Mouse (Mus musculus): ENCODE data around the gene Banp. TPM values are rescaled to one million over a fixed set of nuclear protein-coding genes. Genes with fewer than 3 reads are reported as not detected.
A peak's percentile ranks its signal among the peaks of the same experiment; 100 is the strongest.

Banp gene
- polyA plus RNA-seq, 1 experiment from 2014 or later: 25.3 TPM

DNA sequence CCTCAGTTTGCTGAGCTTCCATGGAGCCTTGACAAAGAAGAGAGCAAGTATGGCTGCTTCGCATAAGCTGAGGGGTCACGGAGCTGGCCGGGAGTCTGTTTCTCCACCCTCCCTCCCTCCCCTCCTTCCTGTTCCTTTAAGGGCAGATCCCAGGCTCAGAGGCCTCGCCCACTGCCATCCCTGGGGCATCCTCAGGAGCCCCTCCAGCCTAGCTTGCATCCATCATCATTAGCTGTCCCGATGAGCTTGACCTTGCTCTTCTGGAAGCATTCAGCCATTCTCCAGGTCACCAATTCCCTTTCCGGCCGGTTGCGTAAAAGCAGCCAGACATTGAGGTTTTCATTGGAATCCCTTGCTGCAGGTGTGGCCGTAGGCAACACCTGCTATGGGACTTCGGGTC is 105.8 kb downstream of the Banp start:
- Histone ChIP-seq H3K4me2 (no peak overlapping the region), H3K4me1 (replicated peaks) (peaks cover 24% of the 10 kb centered on the region), H3K9me3 (replicated peaks) (no peaks in the 10 kb centered on the region), H3K4me3 (no peak overlapping the region), H3K27me3 (peaks cover 8% of the 10 kb centered on the region), H3K36me3 (no peaks in the 10 kb centered on the region), H3K27ac (no peak overlapping the region), H3K9ac (no peak overlapping the region)
- ATAC-seq (replicated peaks; ENCODE audit: insufficient number of reproducible peaks, insufficient read depth, low FRiP score, low read depth): no peak
- WGBS: 64% methylated on average over 10 of the region's 10 CpGs

DNA sequence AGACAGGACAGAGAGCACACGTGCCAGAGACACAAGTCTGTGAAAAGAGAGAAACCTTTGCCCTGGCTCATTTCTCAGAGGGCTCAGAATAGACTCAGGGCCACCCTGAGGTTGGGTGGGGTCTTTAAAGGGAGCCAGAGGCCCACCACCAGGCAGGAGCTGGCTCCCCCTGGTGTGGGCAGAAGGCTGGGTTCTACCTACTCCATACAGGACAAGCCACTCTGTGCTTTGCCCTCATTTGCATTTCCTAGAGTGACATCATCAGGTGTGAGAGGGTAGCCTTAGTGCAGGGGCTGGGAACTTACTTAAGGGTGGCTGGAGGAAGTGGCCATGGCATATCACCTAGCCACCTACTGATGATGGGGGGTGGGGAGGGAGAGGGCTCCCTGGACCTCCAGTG is 106.6 kb downstream of the Banp start:
- WGBS: 32% methylated on average over 1 of the region's 1 CpGs
- Histone ChIP-seq H3K4me2 (no peak overlapping the region), H3K36me3 (no peaks in the 10 kb centered on the region), H3K9ac (no peak overlapping the region), H3K4me3 (no peak overlapping the region), H3K9me3 (replicated peaks) (no peaks in the 10 kb centered on the region), H3K27me3 (peaks cover 8% of the 10 kb centered on the region), H3K27ac (no peak overlapping the region), H3K4me1 (replicated peaks) (peaks cover 24% of the 10 kb centered on the region)
- no peak for ATAC-seq (replicated peaks; ENCODE audit: insufficient number of reproducible peaks, insufficient read depth, low FRiP score, low read depth)

DNA sequence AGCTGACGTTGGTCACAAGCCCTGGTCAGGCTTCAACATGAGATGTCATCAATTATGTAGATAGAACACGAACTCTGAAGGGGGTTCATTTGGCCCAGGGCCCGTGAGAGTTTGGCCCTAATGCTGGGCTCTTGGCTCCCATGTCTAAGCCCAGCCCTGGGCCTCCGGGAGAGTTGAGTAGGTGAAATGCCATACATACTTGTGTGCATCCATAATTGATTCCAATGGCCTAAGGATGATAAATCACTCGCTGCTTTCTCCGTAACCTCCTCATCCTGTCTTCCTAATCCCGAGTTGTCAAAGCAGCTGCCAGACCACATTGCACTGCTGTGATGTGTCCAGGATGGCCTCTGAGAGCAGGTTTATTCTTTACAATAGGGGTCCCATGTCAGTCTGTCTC is 107.3 kb downstream of the Banp start:
- Histone ChIP-seq H3K36me3 (no peaks in the 10 kb centered on the region), H3K4me1 (replicated peaks) (peaks cover 24% of the 10 kb centered on the region), H3K4me3 (no peak overlapping the region), H3K9me3 (replicated peaks) (no peaks in the 10 kb centered on the region), H3K9ac (no peak overlapping the region), H3K27me3 (peaks cover 8% of the 10 kb centered on the region), H3K27ac (no peak overlapping the region), H3K4me2 (no peak overlapping the region)
- 27% methylated on average over 7 of the region's 7 CpGs for WGBS
- peak; percentile 29; the same call in 1 of the 2 replicates for ATAC-seq (replicated peaks; ENCODE audit: insufficient number of reproducible peaks, insufficient read depth, low FRiP score, low read depth)

DNA sequence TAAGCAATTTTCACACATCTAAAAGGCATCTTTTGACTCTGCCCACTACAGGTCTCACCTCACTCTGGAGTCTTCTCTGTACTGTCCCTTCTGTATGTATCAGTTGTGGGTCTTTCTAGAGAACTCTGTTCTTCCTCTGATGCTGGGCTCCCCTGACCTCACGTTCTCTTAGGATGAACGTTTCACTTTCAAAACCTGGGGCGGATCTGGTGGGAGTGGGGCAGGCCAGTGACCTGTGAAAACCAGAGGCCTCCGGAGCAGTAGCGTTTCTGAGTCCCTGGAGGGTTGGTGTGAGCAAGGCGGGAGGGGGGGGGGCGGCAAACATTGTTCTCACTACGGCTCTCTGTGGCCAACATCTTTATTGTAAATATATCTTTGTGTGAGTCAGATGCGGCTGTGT is 109.0 kb downstream of the Banp start:
- 51% methylated on average over 9 of the region's 9 CpGs for WGBS
- Histone ChIP-seq H3K4me1 (replicated peaks) (peaks cover 24% of the 10 kb centered on the region), H3K27me3 (peaks cover 8% of the 10 kb centered on the region), H3K9me3 (replicated peaks) (no peaks in the 10 kb centered on the region), H3K27ac (no peak overlapping the region), H3K4me2 (no peak overlapping the region), H3K4me3 (no peak overlapping the region), H3K36me3 (no peaks in the 10 kb centered on the region), H3K9ac (no peak overlapping the region)
- no peak for ATAC-seq (replicated peaks; ENCODE audit: insufficient number of reproducible peaks, insufficient read depth, low FRiP score, low read depth)

DNA sequence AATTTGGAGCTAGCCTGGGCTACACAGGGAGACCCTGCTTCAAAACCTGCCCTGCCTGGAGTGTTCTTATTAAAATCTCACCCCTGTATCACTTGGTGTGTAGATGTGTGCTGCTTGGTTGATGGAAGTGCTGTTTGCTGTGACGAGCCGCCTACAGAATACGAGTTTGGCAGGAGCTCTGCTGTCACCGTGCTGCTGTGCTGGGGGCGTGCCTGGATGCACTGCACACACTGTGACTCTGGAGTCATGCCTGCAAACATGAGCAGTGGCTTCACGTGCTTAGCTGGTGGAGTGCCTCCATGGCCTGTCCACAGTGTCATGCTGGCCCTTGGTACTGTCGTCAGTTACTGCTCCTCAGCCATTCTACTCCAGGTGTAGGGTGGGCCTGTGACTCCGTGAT is 109.4 kb downstream of the Banp start:
- H3K27me3 ChIP-seq: peaks cover 8% of the 10 kb centered on the region
- no peaks in the 10 kb centered on the region for H3K36me3 ChIP-seq
- H3K4me1 ChIP-seq (replicated peaks): peaks cover 24% of the 10 kb centered on the region
- H3K27ac ChIP-seq: no peak overlapping the region
- no peak overlapping the region for H3K4me2 ChIP-seq
- H3K4me3 ChIP-seq: no peak overlapping the region
- H3K9ac ChIP-seq: no peak overlapping the region
- 61% methylated on average over 8 of the region's 8 CpGs for whole genome bisulfite sequencing
- no peak for ATAC-seq (replicated peaks; ENCODE audit: insufficient number of reproducible peaks, insufficient read depth, low FRiP score, low read depth)
- H3K9me3 ChIP-seq (replicated peaks): no peaks in the 10 kb centered on the region

- H3K27me3 ChIP-seq: peaks cover 11% of the 10 kb centered on the region
- H3K9ac ChIP-seq: no peak overlapping the region
- H3K9me3 ChIP-seq (replicated peaks): no peaks in the 10 kb centered on the region
- no peaks in the 10 kb centered on the region for H3K36me3 ChIP-seq
- no peak overlapping the region for H3K4me2 ChIP-seq
- H3K4me1 ChIP-seq (replicated peaks): peaks cover 9% of the 10 kb centered on the region
- H3K27ac ChIP-seq: no peak overlapping the region
- 75% methylated on average over 12 of the region's 12 CpGs for WGBS
- H3K4me3 ChIP-seq: no peak overlapping the region
- ATAC-seq (replicated peaks; ENCODE audit: insufficient number of reproducible peaks, insufficient read depth, low FRiP score, low read depth): no peak
Observed at GRCm38 (mm10) chr8:122062508-122063223, 113.1 kb downstream of the Banp start.

DNA sequence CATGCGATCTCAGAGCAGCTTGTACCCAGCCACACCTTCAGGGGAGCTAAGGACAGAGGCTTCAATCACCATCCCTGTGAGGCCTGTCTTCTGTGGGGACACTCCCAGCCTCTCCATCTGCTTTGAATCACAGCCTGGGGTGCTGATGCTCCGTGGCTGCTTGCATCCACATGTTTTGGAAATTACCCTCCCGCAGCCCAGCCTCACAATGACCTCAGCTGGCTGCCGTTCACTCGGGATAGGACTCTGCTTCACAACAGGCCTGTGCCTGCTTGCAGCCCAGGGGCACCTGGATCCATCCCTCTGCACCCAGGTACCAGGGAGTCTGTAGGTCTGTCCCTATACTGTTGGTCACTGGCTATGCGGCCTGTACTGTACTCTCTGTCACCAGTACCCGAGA is 114.8 kb downstream of the Banp start:
- Histone ChIP-seq H3K4me1 (replicated peaks) (no peaks in the 10 kb centered on the region), H3K27me3 (0 out of 2 replicates have a peak, but pooled peaks cover 9% of the 10 kb centered on the region), H3K4me3 (no peak overlapping the region), H3K27ac (no peak overlapping the region), H3K9me3 (replicated peaks) (no peaks in the 10 kb centered on the region), H3K4me2 (no peak overlapping the region), H3K9ac (no peak overlapping the region), H3K36me3 (no peaks in the 10 kb centered on the region)
- 72% methylated on average over 7 of the region's 7 CpGs for WGBS
- ATAC-seq (replicated peaks; ENCODE audit: insufficient number of reproducible peaks, insufficient read depth, low FRiP score, low read depth): no peak; the same call in 1 of the 2 replicates

DNA sequence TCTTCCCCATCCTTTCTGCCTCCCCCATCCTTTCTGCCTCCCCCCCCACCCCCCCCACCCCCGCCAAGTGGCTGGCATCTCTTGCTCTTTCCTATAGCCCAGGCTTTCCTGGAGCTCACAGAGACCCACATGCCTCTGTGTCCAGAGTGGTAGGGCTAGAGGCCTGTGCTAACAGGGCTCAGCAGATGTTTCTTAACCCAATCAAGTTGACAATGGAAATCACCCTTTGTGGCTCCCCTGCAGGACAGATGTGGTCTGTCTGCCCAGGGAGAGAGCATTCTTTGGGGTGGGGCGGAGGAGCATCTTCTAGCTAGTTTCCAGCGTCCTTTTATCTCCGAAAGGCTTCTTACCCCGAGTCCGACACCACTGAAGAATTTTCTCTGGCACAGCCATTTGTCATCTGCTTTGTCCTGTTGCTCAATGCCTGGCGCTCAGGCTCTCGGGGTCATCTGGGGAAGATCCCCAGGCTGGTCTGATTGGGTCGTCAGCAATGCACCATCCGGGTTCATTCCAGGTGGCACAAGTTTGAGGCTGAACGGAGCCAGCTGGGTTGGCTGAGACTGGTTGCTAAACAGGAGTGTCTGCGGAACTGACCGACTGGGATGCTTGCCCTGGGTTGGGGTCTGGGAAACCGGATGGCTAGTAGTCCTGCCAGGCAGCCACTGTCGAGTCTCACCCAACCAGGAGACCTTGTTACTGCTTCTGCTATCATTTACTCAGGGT is 118.4 kb downstream of the Banp start:
- no peak overlapping the region for H3K4me3 ChIP-seq
- no peak for ATAC-seq (replicated peaks; ENCODE audit: insufficient number of reproducible peaks, insufficient read depth, low FRiP score, low read depth)
- 51% methylated on average over 15 of the region's 15 CpGs for WGBS

DNA sequence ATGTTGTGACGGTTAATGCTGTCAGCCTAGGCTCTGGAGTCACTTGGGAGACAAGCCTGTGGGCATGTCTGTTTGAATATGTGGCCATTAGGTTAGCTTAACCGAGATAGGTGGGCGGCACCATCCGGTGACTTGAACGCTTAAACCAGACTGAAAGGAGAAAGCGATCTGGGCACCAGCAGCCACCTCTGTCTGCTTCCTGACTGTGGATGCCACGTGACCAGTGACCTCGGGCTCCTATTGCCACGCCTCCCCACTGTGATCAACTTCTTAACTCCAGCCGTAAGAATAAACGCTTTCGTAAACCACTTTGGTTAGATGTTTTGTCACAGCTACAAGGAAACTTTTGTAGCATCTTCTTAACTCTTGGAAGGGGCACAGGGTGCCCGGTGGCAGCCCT is 119.1 kb downstream of the Banp start:
- no peak overlapping the region for H3K4me3 ChIP-seq
- no peak overlapping the region for H3K4me2 ChIP-seq
- no peak overlapping the region for H3K27ac ChIP-seq
- no peaks in the 10 kb centered on the region for H3K4me1 ChIP-seq (replicated peaks)
- no peak for ATAC-seq (replicated peaks; ENCODE audit: insufficient number of reproducible peaks, insufficient read depth, low FRiP score, low read depth)
- H3K36me3 ChIP-seq: no peaks in the 10 kb centered on the region
- WGBS: 81% methylated on average over 13 of the region's 13 CpGs
- no peak overlapping the region for H3K9ac ChIP-seq
- no peaks in the 10 kb centered on the region for H3K9me3 ChIP-seq (replicated peaks)
- 0 out of 2 replicates have a peak, but pooled peaks cover 18% of the 10 kb centered on the region for H3K27me3 ChIP-seq

More for the DNA sequence above, 118.4 kb downstream of the Banp start:
- Histone ChIP-seq H3K36me3 (no peaks in the 10 kb centered on the region), H3K9me3 (replicated peaks) (no peaks in the 10 kb centered on the region), H3K4me1 (replicated peaks) (no peaks in the 10 kb centered on the region), H3K4me2 (no peak overlapping the region), H3K27me3 (0 out of 2 replicates have a peak, but pooled peaks cover 18% of the 10 kb centered on the region), H3K9ac (no peak overlapping the region), H3K27ac (no peak overlapping the region)

DNA sequence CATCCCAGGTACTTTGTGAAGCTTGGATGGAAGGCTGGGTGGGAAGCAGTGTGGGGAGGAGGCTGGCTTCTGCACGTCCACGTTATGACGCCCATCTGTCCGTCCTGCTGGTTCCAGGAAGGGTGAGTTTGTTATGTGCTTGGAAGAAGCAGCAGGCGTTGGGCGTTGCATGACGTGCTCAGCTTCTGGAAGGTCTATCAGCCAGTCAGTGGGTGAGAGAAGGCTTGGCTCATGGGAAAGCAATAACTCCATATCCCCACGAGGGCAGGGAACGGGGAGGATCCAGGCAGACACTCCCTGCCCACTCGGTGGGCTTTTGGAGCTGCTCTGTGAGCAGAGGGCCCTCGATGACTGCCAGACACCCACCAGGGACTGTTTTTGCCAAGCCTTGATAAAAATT is 119.7 kb downstream of the Banp start:
- no peak for ATAC-seq (replicated peaks; ENCODE audit: insufficient number of reproducible peaks, insufficient read depth, low FRiP score, low read depth)
- Histone ChIP-seq H3K36me3 (no peaks in the 10 kb centered on the region), H3K27me3 (peaks cover 18% of the 10 kb centered on the region; the same call in 1 of the 2 replicates), H3K4me2 (no peak overlapping the region), H3K9me3 (replicated peaks) (no peaks in the 10 kb centered on the region), H3K4me1 (replicated peaks) (no peaks in the 10 kb centered on the region), H3K4me3 (no peak overlapping the region), H3K27ac (no peak overlapping the region), H3K9ac (no peak overlapping the region)
- WGBS: 69% methylated on average over 11 of the region's 11 CpGs

GRCm38 (mm10) chr8:122071193-122071592 is 121.6 kb downstream of the Banp start:
- no peaks in the 10 kb centered on the region for H3K36me3 ChIP-seq
- H3K9me3 ChIP-seq (replicated peaks): no peaks in the 10 kb centered on the region
- no peak overlapping the region for H3K4me2 ChIP-seq
- H3K9ac ChIP-seq: no peak overlapping the region
- WGBS: 62% methylated on average over 4 of the region's 4 CpGs
- peaks cover 26% of the 10 kb centered on the region; the same call in 1 of the 2 replicates for H3K27me3 ChIP-seq
- peaks cover 6% of the 10 kb centered on the region for H3K4me1 ChIP-seq (replicated peaks)
- no peak for ATAC-seq (replicated peaks; ENCODE audit: insufficient number of reproducible peaks, insufficient read depth, low FRiP score, low read depth)
- H3K27ac ChIP-seq: no peak overlapping the region
- no peak overlapping the region for H3K4me3 ChIP-seq
